Mouse (Mus musculus) spleen, postnatal 10 days (tissue): ENCODE results near the gene Rsph6a.

Experiments
- DNase-seq, 2 experiments: peaks; one replicate each; pipeline ENCODE4 v3.0.0; 2021 to 2022; ENCODE audit warnings: low spot score in 2 of 2

The Rsph6a gene

GRCm38 (mm10) chr7:19097863-19098262 is 43.4 kb downstream of the Rsph6a start:
- no peak for DNase-seq

GRCm38 (mm10) chr7:19098811-19099210 is 44.3 kb downstream of the Rsph6a start:
- no peak for DNase-seq

- DNase-seq = no peak
Observed at GRCm38 (mm10) chr7:19100290-19100689, 45.8 kb downstream of the Rsph6a start.

- no peak for DNase-seq
Observed at GRCm38 (mm10) chr7:19103741-19104140, 49.3 kb downstream of the Rsph6a start.

- DNase-seq = no peak
Observed at GRCm38 (mm10) chr7:19104486-19104885, 50.0 kb downstream of the Rsph6a start.

GRCm38 (mm10) chr7:19107436-19107835 is 52.9 kb downstream of the Rsph6a start:
- no peak for DNase-seq

- no peak for DNase-seq
Observed at GRCm38 (mm10) chr7:19109565-19109964, 55.1 kb downstream of the Rsph6a start.

GRCm38 (mm10) chr7:19118028-19118771 is 63.7 kb downstream of the Rsph6a start, which contains the start of gene Gm4969:
Gm4969 (minus strand) TSS chr7:19118368.
- peak in 1 of 2 experiments; percentile 57 for DNase-seq

GRCm38 (mm10) chr7:19119083-19119482 is 64.6 kb downstream of the Rsph6a start:
- DNase-seq = no peak

GRCm38 (mm10) chr7:19119631-19120429 is 65.3 kb downstream of the Rsph6a start, which contains the start of gene Fbxo46:
Fbxo46 (plus strand) TSS chr7:19119859.
- DNase-seq = peak; percentile 85 to 93

- no peak for DNase-seq
Observed at GRCm38 (mm10) chr7:19121686-19122085, 67.2 kb downstream of the Rsph6a start.
